Mouse (Mus musculus): ENCODE measurements at regions not wholly inside any gene's neighbourhood (a gene's known extent, or its start where the extent isn't known, plus 50 kb on each side); places are given as distances from the start of the nearest gene placed in this dataset.

DNA sequence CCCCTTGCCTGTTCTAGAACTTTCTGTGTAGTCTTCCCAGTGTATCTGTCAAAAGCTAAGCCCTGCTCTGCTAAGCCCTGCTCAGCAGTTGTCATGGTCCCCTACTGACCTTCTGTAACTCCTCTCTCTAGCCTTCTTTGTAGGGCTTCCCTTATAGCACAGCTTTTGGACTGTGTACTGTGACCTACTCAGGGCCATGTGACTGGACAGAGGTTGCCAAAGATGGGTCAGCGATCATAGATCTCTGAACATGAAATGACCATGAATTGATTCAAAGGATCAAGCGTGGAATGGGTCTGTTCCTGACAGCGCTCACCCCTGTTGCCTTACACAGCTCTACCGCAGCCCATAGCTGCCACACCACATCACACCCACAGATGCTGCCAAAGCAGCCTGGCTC lies 294.3 kb downstream of the Sox9 start:
- TF ChIP-seq EP300 (IDR thresholded peaks at IDR 0.05; ENCODE audit: insufficient read depth, low read depth, low read length): no peak
- no peak for TF ChIP-seq CTCF (IDR thresholded peaks at IDR 0.05)
- no peak for TF ChIP-seq POLR2A (IDR thresholded peaks at IDR 0.05; ENCODE audit: insufficient read depth, low read depth, low read length)
